Mouse (Mus musculus): ENCODE results near the gene Nxpe2.

The Nxpe2 gene

GRCm38 (mm10) chr9:48298983-48299382 lies 54.3 kb downstream of the Nxpe2 start:
- DNase-seq (ENCODE audit: low spot score in 2 of 2), result no peak

GRCm38 (mm10) chr9:48294754-48295153 lies 58.5 kb downstream of the Nxpe2 start:
- no peak for DNase-seq (ENCODE audit: low spot score in 2 of 2)

GRCm38 (mm10) chr9:48290281-48290680 lies 63.0 kb downstream of the Nxpe2 start:
- no peak for DNase-seq (ENCODE audit: low spot score in 2 of 2)

GRCm38 (mm10) chr9:48284221-48284620 lies 69.0 kb downstream of the Nxpe2 start:
- DNase-seq (ENCODE audit: low spot score in 2 of 2), result no peak

- DNase-seq (ENCODE audit: low spot score in 2 of 2), result no peak
These were observed 76.4 kb downstream of the Nxpe2 start for GRCm38 (mm10) chr9:48276831-48277230.

Measured in right cerebral cortex, postnatal 36 days (tissue).